Mouse (Mus musculus) liver, embryonic 14.5 days (tissue): ENCODE data around the gene Ntm.

ENCODE experiments used
- CTCF ChIP-seq: IDR thresholded peaks from 2 replicates; pipeline ENCODE4 v1.5.1; 2016; ENCODE audit warnings: antibody characterized with exemption, low read depth, control low read depth
- EP300 ChIP-seq: IDR thresholded peaks from 2 replicates; pipeline ENCODE4 v1.6.1; 2016; ENCODE audit warnings: antibody characterized with exemption, low read depth

DNA sequence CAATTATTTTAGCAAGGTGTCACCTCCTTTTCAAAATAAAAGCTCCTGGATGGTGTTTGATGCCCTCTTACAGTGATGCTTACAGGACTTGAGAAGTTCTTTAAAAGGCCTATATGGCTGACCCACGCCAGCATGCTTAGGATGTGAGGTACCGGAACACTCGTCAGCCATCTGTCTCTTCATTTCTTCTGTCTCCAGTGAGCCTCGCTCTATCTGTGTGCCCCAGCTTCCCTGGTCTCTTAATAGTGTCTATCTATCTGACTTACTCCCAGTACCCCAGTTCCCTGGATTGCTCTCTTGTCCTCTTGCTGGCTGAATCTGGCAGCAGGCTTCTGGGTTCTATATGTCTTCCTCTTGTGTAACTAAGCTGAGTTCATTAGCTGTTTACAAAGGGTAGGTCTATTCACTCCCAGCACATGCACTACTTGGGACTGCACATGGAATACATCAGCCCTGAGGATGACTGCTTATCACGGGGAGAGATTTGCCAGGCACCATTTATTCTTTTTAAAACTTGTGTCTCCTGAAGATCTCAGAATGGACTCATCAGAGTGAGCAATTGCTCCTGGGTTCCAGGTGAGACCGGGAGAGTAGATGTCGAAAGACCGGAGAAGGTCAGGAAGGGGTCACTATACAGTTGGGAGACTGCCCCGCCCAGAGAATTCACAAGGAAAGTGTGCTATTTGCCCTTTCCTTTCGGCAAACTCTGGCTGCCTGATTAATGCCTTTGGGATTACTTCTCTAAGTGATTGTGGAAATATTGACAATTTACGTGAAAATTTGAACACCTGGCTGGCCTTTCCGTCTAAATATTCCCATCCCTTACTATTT is 585.6 kb downstream of the Ntm start:
- TF ChIP-seq CTCF (no peak), EP300 (no peak)
